Mouse (Mus musculus): Measurements from ENCODE around the gene Zbtb8a.

- TF ChIP-seq CTCF (IDR thresholded peaks at IDR 0.05; ENCODE audit: low read depth, low read length) (no peak), EP300 (IDR thresholded peaks at IDR 0.05; ENCODE audit: insufficient read depth, low read depth, low read length) (no peak), POLR2A (IDR thresholded peaks at IDR 0.05; ENCODE audit: insufficient read depth, low read length) (no peak)
These were observed 74.1 kb downstream of the Zbtb8a start for GRCm38 (mm10) chr4:129303816-129304215.
